24 mouse cellular contexts compared by ENCODE assay signal in genomic region chr4:103615011-103615410, GRCm38 (mm10). TPM values are rescaled to one million over a fixed set of nuclear protein-coding genes. Genes with fewer than 3 reads are reported as not detected.
DNase-seq lines count a peak whose midpoint lies in the region; ATAC-seq and TF ChIP-seq lines count a peak whose summit lies in the region.
"Had no signal": no experiment of that assay in that cellular context is flagged by ENCODE, and none has a peak within 500 bp of the region (broad histone marks: within the 10 kb centered on the region; RNA-seq: fewer than 3 reads in every experiment).

No protein-coding gene starts in this region.

- peaks cover 29% of the 10 kb centered on the region for H3K27me3 ChIP-seq in heart, embryonic 10.5 days (ENCODE audit: insufficient read depth, poor library complexity, severe bottlenecking)
- peaks cover 22% of the 10 kb centered on the region for H3K27me3 ChIP-seq in limb, embryonic 14.5 days (ENCODE audit: control insufficient read depth, insufficient read depth, low read length)
- peaks cover 34% of the 10 kb centered on the region for H3K27me3 ChIP-seq in limb, embryonic 10.5 days (ENCODE audit: low read depth, poor library complexity, severe bottlenecking)
- H3K27me3 ChIP-seq: CH12.LX had no signal

- H3K9ac ChIP-seq in limb, embryonic 14.5 days (ENCODE audit: low read depth, low read length, severe bottlenecking) = no peak overlapping the region
- H3K9ac ChIP-seq: hindbrain, embryonic 12.5 days; intestine, embryonic 15.5 days had no signal

- no peak overlapping the region for H3K4me2 ChIP-seq in limb, embryonic 14.5 days (replicated peaks; ENCODE audit: low read depth, low read length, severe bottlenecking)
- H3K4me2 ChIP-seq: hindbrain, embryonic 12.5 days; intestine, embryonic 15.5 days had no signal

- TF ChIP-seq POLR2A in limb, embryonic 14.5 days (IDR thresholded peaks at IDR 0.05; ENCODE audit: borderline replicate concordance, extremely low read depth, insufficient read depth, insufficient read length) = no peak

- peak; percentile 12 for DNase-seq in heart, adult 11 months
- no peak for DNase-seq in heart, embryonic 10.5 days (ENCODE audit: low spot score)
- DNase-seq in limb, embryonic 14.5 days (ENCODE audit: low spot score) = peak; percentile 12
- DNase-seq in limb, embryonic 10.5 days (ENCODE audit: low spot score) = no peak
- peak; percentile 86 for DNase-seq in adrenal gland, adult 2 months
- DNase-seq in adrenal gland, postnatal 25 days = peak; percentile 53
- DNase-seq in retina, embryonic 14.5 days (ENCODE audit: low spot score) = no peak
- DNase-seq: cerebellum, adult 18-20 months; cerebellum, adult 9-11 months; gastrocnemius, adult 2 months; gastrocnemius, postnatal 25 days; heart, postnatal 10 days; heart, postnatal 4 days; kidney, adult 18-20 months had no signal

- no peaks in the 10 kb centered on the region for H3K9me3 ChIP-seq in heart, embryonic 10.5 days
- no peaks in the 10 kb centered on the region for H3K9me3 ChIP-seq in limb, embryonic 14.5 days (ENCODE audit: control insufficient read depth, low read length)
- H3K9me3 ChIP-seq in limb, embryonic 10.5 days (replicated peaks) = no peaks in the 10 kb centered on the region
- H3K9me3 ChIP-seq: forebrain, embryonic 10.5 days; hindbrain, embryonic 12.5 days; intestine, embryonic 15.5 days had no signal

- H3K4me3 ChIP-seq in heart, embryonic 10.5 days = no peak overlapping the region
- no peak overlapping the region for H3K4me3 ChIP-seq in limb, embryonic 14.5 days (replicated peaks; ENCODE audit: low read length)
- no peak overlapping the region for H3K4me3 ChIP-seq in limb, embryonic 10.5 days
- H3K4me3 ChIP-seq: erythroblast, embryonic 14.5 days; forebrain, embryonic 10.5 days; gastrocnemius, adult 2 months; hindbrain, embryonic 12.5 days; intestine, embryonic 15.5 days had no signal

- H3K4me1 ChIP-seq in heart, embryonic 10.5 days = peaks cover 6% of the 10 kb centered on the region
- H3K4me1 ChIP-seq in limb, embryonic 14.5 days (ENCODE audit: control insufficient read depth, insufficient read depth, low read length) = no peaks in the 10 kb centered on the region
- peaks cover 9% of the 10 kb centered on the region for H3K4me1 ChIP-seq in limb, embryonic 10.5 days
- H3K4me1 ChIP-seq: intestine, embryonic 15.5 days had no signal

- no peaks in the 10 kb centered on the region for H3K36me3 ChIP-seq in heart, embryonic 10.5 days
- H3K36me3 ChIP-seq in limb, embryonic 14.5 days (ENCODE audit: control insufficient read depth, insufficient read depth, low read length) = no peaks in the 10 kb centered on the region
- no peaks in the 10 kb centered on the region for H3K36me3 ChIP-seq in limb, embryonic 10.5 days
- H3K36me3 ChIP-seq: forebrain, embryonic 10.5 days; hindbrain, embryonic 12.5 days; intestine, embryonic 15.5 days had no signal

- ATAC-seq in limb, embryonic 14.5 days (ENCODE audit: low FRiP score, low read depth) = no peak
- no peak for ATAC-seq in erythroblast, adult 5-6 weeks (replicated peaks; ENCODE audit: low FRiP score, poor library complexity, severe bottlenecking)
- ATAC-seq: activated CD4-positive, CD25-positive, alpha-beta regulatory T cell, adult 4 months; forebrain, embryonic 14.5 days; intestine, embryonic 15.5 days; Patski had no signal

- WGBS in heart, embryonic 10.5 days = 76% methylated on average over 3 of the region's 3 CpGs
- 70% methylated on average over 3 of the region's 3 CpGs for WGBS in limb, embryonic 14.5 days
- WGBS in limb, embryonic 10.5 days = 81% methylated on average over 3 of the region's 3 CpGs

- no peak overlapping the region for H3K27ac ChIP-seq in heart, embryonic 10.5 days
- no peak overlapping the region for H3K27ac ChIP-seq in limb, embryonic 14.5 days (replicated peaks; ENCODE audit: low read depth, low read length)
- no peak overlapping the region for H3K27ac ChIP-seq in limb, embryonic 10.5 days
- H3K27ac ChIP-seq: forebrain, embryonic 10.5 days; gastrocnemius, adult 2 months; hindbrain, embryonic 12.5 days; intestine, embryonic 15.5 days had no signal

RNA-seq across cellular contexts. Expression of gene Dab1, which starts 4.1 kb away (rescaled TPM):
- 0.80 and 3.6 TPM in 2 replicates for polyA plus RNA-seq in heart, embryonic 10.5 days (2016; fragmentation: Nextera tagmentation; extraction: Ambion mirVana)
- 5.5 and 5.8 TPM in 2 replicates for polyA plus RNA-seq in limb, embryonic 14.5 days (2012; rRNA removed)
- 12.1 and 13.7 TPM in 2 replicates for polyA plus RNA-seq in limb, embryonic 14.5 days (2014; fragmentation: Nextera tagmentation; extraction: Ambion mirVana)
- polyA plus RNA-seq in limb, embryonic 10.5 days (2016; fragmentation: Nextera tagmentation; extraction: Ambion mirVana) = 6.3 and 9.8 TPM in 2 replicates
- 1 to 10 TPM in 1 of 2 experiments, under 1 TPM in 1; 0.92 to 1.1 TPM for total RNA-seq in adrenal gland, adult 2 months (2021)
- polyA plus RNA-seq in adrenal gland, adult 2 months (2012; rRNA removed) = 0.80 and 1.4 TPM in 2 replicates
- 1.0 and 1.7 TPM in 2 replicates for total RNA-seq in adrenal gland, postnatal 25 days (2021)
- not detected in 2 replicates for total RNA-seq in erythroblast, adult 5-6 weeks (2015; ENCODE audit: low replicate concordance)
- total RNA-seq in erythroblast, adult 5-6 weeks (2017; ENCODE audit: low replicate concordance) = not detected in 2 replicates
- total RNA-seq: CH12.LX; granulocyte monocyte progenitor cell, adult 5-6 weeks had no signal
- polyA plus RNA-seq: erythroblast, embryonic 14.5 days had no signal

Comparison
In these comparisons a context has a peak if more than half of its experiments do, and no peak if none do; other contexts are left out.
1. DNase-seq: peak in heart, adult 11 months (single experiment), limb, embryonic 14.5 days (single experiment), adrenal gland, adult 2 months (single experiment) and adrenal gland, postnatal 25 days (single experiment); none in heart, embryonic 10.5 days (single experiment), limb, embryonic 10.5 days (single experiment) and retina, embryonic 14.5 days (single experiment).